Mouse (Mus musculus): ENCODE results near the gene Ucp2. TPM values are rescaled to one million over a fixed set of nuclear protein-coding genes. Genes with fewer than 3 reads are reported as not detected.
A peak's percentile ranks its signal among the peaks of the same experiment; 100 is the strongest.
"Not testable (repeated sequence)": the region's sequence is repeated elsewhere in the genome, so short reads cannot be mapped to it uniquely, and the experiment has no call there.

The Ucp2 gene
- polyA plus RNA-seq, 1 experiment from 2014 or later: 221 TPM

DNA sequence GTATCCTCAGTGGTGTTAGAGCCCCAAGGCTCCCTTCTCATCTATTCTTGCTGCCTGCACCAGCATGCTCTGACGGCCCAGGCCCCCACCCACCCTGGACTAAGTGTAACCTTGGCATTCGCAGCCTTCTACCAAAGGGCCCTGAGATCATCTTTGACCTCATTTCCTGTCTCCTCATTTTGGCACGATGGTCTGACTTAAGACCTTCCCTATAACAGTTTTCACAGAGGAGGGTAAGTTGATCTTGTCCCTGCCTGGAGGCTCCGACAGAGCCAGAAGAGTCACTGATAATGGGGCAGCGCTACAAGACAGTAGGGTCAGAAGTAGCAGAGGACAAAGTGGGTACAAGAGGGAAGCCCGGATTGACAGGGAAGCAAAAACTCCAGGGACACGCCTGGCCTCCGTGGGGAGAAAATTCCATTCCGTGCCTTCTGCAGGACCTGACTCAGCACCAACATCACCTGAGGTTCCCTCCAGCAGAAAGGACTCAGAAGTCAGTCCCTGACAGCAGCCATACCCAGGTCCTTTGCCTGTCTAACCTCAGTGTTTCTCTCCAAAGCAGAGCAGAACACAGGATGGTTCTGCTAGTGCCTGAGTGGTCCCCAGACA, 19.2 kb upstream of the Ucp2 start:
- Histone ChIP-seq H3K4me2 (replicated peaks; ENCODE audit: low read depth, low read length) (no peak overlapping the region), H3K9me3 (ENCODE audit: low read length) (no peaks in the 10 kb centered on the region), H3K4me3 (ENCODE audit: low read length) (no peak overlapping the region), H3K36me3 (ENCODE audit: insufficient read depth, low read length) (peaks cover 5% of the 10 kb centered on the region; the same call in 1 of the 2 replicates), H3K4me1 (ENCODE audit: insufficient read depth, low read length) (no peaks in the 10 kb centered on the region), H3K27ac (ENCODE audit: low read length) (no peak overlapping the region), H3K27me3 (ENCODE audit: insufficient read depth, low read length) (no peaks in the 10 kb centered on the region), H3K9ac (replicated peaks; ENCODE audit: low read length) (no peak overlapping the region)
- 68% methylated on average over 9 of the region's 9 CpGs for WGBS
- ATAC-seq (ENCODE audit: low FRiP score, low TSS enrichment): no peak

DNA sequence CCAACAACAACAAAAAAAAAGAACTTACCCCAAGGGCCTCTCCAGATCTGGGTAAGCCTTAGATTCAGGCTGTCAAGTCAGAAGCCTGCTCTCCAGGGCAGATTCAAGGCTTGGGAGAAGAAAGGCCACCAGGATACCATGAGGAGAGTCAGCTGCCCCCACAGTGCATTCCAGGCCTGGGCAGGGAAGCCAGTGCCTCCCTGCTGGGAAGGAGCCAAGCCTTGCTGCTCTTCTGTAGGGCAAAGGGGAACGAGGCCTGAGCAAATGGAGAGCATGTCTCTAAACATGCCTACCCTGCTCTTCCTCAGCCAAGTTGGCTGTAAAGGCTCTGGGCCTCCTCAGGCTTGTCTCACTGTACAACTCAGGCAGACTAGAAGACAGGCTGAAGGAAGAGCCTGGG, 18.5 kb upstream of the Ucp2 start:
- no peak for ATAC-seq (ENCODE audit: low FRiP score, low TSS enrichment)
- Histone ChIP-seq H3K4me2 (replicated peaks; ENCODE audit: low read depth, low read length) (no peak overlapping the region), H3K4me3 (ENCODE audit: low read length) (no peak overlapping the region), H3K9ac (replicated peaks; ENCODE audit: low read length) (no peak overlapping the region), H3K36me3 (ENCODE audit: insufficient read depth, low read length) (peaks cover under 1% of the 10 kb centered on the region; the same call in 1 of the 2 replicates), H3K27ac (ENCODE audit: low read length) (no peak overlapping the region), H3K9me3 (ENCODE audit: low read length) (no peaks in the 10 kb centered on the region), H3K4me1 (ENCODE audit: insufficient read depth, low read length) (peaks cover 4% of the 10 kb centered on the region; the same call in 1 of the 2 replicates), H3K27me3 (ENCODE audit: insufficient read depth, low read length) (no peaks in the 10 kb centered on the region)
- WGBS: 50% methylated on average over 1 of the region's 1 CpGs

DNA sequence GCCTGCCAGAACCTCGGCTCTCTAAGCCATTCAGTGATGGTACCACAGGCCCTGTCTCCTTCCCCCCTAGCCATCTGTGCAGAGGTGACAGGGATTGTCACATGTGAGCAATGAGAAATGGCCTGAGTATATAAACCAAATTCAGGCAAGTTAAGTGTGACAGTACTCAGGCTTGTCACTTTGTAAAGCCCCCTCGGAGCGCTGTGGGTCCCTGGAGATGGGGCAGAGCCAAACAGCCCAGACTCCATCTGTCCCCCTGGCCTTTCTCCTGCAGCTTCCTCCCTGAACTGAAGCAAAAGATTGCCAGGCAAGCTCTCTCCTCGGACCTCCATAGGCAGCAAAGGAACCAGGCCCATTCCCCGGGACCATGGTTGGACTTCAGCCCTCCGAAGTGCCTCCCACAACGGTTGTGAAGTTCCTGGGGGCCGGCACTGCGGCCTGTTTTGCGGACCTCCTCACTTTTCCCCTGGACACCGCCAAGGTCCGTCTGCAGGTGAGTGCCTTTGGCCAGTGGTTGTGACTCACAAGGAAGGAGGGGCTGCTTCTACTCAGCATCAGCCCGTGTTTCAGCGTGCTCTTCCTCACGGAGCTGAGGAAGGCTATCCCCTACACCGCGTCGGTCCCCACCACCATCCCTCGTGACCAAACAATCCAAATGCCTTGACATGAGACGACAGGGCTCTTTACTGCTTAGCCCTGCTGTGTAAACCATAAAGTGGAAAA, 13.9 kb upstream of the Ucp2 start:
- Histone ChIP-seq H3K9me3 (ENCODE audit: low read length) (no peaks in the 10 kb centered on the region), H3K27ac (ENCODE audit: low read length) (no peak overlapping the region), H3K36me3 (ENCODE audit: insufficient read depth, low read length) (no peaks in the 10 kb centered on the region), H3K4me2 (replicated peaks; ENCODE audit: low read depth, low read length) (no peak overlapping the region), H3K27me3 (ENCODE audit: insufficient read depth, low read length) (no peaks in the 10 kb centered on the region), H3K4me3 (ENCODE audit: low read length) (no peak overlapping the region), H3K4me1 (ENCODE audit: insufficient read depth, low read length) (peaks cover 9% of the 10 kb centered on the region; the same call in 1 of the 2 replicates), H3K9ac (replicated peaks; ENCODE audit: low read length) (no peak overlapping the region)
- peak; percentile 55; the same call in 1 of the 2 replicates for ATAC-seq (ENCODE audit: low FRiP score, low TSS enrichment)
- WGBS: 72% methylated on average over 20 of the region's 20 CpGs

DNA sequence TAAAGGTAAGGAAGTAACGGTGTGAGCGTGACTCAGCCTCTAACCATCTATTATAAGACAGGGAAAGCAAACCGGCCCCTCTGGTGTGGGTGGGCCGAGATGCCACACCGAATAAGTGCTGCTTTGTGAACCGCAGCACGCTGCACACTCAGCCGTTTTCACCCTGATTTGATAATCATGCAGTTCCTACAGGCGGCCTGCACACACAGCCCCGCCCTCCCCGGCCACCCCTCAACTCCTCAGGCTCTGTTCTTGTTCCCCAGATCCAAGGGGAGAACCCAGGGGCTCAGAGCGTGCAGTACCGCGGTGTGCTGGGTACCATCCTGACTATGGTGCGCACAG, 13.3 kb upstream of the Ucp2 start:
- H3K27ac ChIP-seq (ENCODE audit: low read length): no peak overlapping the region
- H3K27me3 ChIP-seq (ENCODE audit: insufficient read depth, low read length): no peaks in the 10 kb centered on the region
- no peak overlapping the region for H3K4me3 ChIP-seq (ENCODE audit: low read length)
- peaks cover 9% of the 10 kb centered on the region; the same call in 1 of the 2 replicates for H3K4me1 ChIP-seq (ENCODE audit: insufficient read depth, low read length)
- H3K4me2 ChIP-seq (replicated peaks; ENCODE audit: low read depth, low read length): no peak overlapping the region
- 53% methylated on average over 15 of the region's 15 CpGs for WGBS
- peak; percentile 74 for ATAC-seq (ENCODE audit: low FRiP score, low TSS enrichment)
- H3K9me3 ChIP-seq (ENCODE audit: low read length): no peaks in the 10 kb centered on the region
- H3K9ac ChIP-seq (replicated peaks; ENCODE audit: low read length): no peak overlapping the region
- no peaks in the 10 kb centered on the region for H3K36me3 ChIP-seq (ENCODE audit: insufficient read depth, low read length)

DNA sequence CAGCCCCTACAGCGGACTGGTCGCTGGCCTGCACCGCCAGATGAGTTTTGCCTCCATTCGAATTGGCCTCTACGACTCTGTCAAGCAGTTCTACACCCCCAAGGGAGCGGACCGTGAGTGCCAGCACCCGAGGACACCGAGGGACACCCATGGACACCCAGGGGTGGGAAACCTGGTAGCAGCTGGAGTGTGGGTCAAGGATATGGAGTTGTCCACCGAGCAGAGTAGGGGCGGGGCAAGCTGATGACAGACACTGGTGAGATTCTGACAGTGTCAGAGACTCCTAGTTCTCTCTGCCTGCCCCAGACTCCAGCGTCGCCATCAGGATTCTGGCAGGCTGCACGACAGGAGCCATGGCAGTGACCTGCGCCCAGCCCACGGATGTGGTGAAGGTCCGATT, 13.0 kb upstream of the Ucp2 start:
- Histone ChIP-seq H3K27ac (ENCODE audit: low read length) (no peak overlapping the region), H3K4me1 (ENCODE audit: insufficient read depth, low read length) (peaks cover 9% of the 10 kb centered on the region; the same call in 1 of the 2 replicates), H3K27me3 (ENCODE audit: insufficient read depth, low read length) (no peaks in the 10 kb centered on the region), H3K9ac (replicated peaks; ENCODE audit: low read length) (no peak overlapping the region), H3K4me3 (ENCODE audit: low read length) (no peak overlapping the region), H3K4me2 (replicated peaks; ENCODE audit: low read depth, low read length) (no peak overlapping the region), H3K36me3 (ENCODE audit: insufficient read depth, low read length) (no peaks in the 10 kb centered on the region), H3K9me3 (ENCODE audit: low read length) (no peaks in the 10 kb centered on the region)
- ATAC-seq (ENCODE audit: low FRiP score, low TSS enrichment): peak; percentile 20; the same call in 1 of the 2 replicates
- 67% methylated on average over 17 of the region's 17 CpGs for WGBS

DNA sequence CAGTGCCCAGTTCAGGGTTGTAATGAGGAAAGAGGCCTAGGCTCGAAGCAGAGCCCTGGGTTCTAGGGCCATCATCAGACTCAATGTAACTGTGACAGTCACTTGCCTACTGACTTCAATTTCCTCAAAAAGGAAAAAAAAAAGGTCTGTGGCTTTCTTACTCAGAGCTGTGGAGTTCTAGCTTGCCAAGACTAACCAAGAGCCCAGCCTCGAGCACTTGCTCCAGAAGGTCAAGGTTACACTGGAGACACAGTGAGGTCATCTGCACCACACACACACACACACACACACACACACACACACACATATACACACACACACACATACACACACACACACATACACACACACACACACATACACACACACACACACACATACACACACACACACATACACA, 11.1 kb upstream of the Ucp2 start:
- H3K36me3 ChIP-seq (ENCODE audit: insufficient read depth, low read length); H3K4me3 ChIP-seq (ENCODE audit: low read length); H3K4me2 ChIP-seq (replicated peaks; ENCODE audit: low read depth, low read length); ATAC-seq (ENCODE audit: low FRiP score, low TSS enrichment); H3K9me3 ChIP-seq (ENCODE audit: low read length); H3K27me3 ChIP-seq (ENCODE audit: insufficient read depth, low read length); H3K4me1 ChIP-seq (ENCODE audit: insufficient read depth, low read length); H3K9ac ChIP-seq (replicated peaks; ENCODE audit: low read length); H3K27ac ChIP-seq (ENCODE audit: low read length): not testable (repeated sequence)
- 82% methylated on average over 2 of the region's 2 CpGs for WGBS

DNA sequence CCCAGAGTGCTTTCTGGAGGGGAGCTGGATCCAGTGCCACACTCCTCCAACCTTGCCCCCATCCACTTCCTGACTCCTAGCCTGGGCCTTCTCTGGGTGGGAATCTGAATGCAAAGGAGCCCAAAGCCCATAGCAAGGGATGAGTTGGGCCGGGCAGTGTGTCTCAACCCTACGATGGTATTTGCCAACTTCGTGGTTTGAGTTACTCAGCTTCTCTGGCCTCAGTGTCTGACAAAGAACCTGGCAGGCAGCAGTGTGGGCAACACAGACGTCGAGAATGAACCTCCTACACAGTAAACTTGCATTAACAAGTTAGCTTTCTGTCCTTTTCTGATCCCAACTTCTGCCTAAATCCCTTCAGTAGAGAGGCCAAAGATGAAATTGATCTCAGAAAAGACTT, 8.6 kb upstream of the Ucp2 start:
- H3K27ac ChIP-seq (ENCODE audit: low read length): no peak overlapping the region
- H3K9ac ChIP-seq (replicated peaks; ENCODE audit: low read length): no peak overlapping the region
- H3K27me3 ChIP-seq (ENCODE audit: insufficient read depth, low read length): no peaks in the 10 kb centered on the region
- no peaks in the 10 kb centered on the region for H3K9me3 ChIP-seq (ENCODE audit: low read length)
- no peaks in the 10 kb centered on the region for H3K36me3 ChIP-seq (ENCODE audit: insufficient read depth, low read length)
- H3K4me2 ChIP-seq (replicated peaks; ENCODE audit: low read depth, low read length): no peak overlapping the region
- peaks cover 12% of the 10 kb centered on the region for H3K4me1 ChIP-seq (ENCODE audit: insufficient read depth, low read length)
- WGBS: 85% methylated on average over 5 of the region's 5 CpGs
- no peak for ATAC-seq (ENCODE audit: low FRiP score, low TSS enrichment)
- no peak overlapping the region for H3K4me3 ChIP-seq (ENCODE audit: low read length)

DNA sequence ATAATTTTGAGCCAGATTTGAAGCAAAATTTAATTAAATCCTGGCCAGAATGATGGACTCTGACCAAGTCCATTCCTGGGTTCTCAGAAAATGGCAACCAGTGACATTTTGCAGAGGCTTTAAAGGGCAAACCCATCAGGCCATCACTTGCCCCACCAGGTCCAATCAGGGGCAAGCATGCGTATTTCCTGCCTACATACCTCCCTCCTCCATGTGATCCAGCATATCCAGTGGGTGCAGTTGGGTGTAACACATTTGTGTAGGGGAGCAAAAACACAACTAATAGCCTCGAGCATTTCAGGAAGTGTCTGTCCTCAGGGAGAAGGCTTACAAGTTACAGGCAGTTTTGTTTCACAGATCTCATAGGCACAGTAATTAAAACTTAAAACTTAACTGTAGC, 5.8 kb upstream of the Ucp2 start:
- no peaks in the 10 kb centered on the region for H3K9me3 ChIP-seq (ENCODE audit: low read length)
- H3K4me1 ChIP-seq (ENCODE audit: insufficient read depth, low read length): peaks cover 8% of the 10 kb centered on the region
- H3K27ac ChIP-seq (ENCODE audit: low read length): no peak overlapping the region
- no peaks in the 10 kb centered on the region for H3K36me3 ChIP-seq (ENCODE audit: insufficient read depth, low read length)
- no peak overlapping the region for H3K4me2 ChIP-seq (replicated peaks; ENCODE audit: low read depth, low read length)
- 49% methylated on average over 2 of the region's 2 CpGs for WGBS
- no peak overlapping the region for H3K9ac ChIP-seq (replicated peaks; ENCODE audit: low read length)
- no peaks in the 10 kb centered on the region for H3K27me3 ChIP-seq (ENCODE audit: insufficient read depth, low read length)
- ATAC-seq (ENCODE audit: low FRiP score, low TSS enrichment): no peak
- no peak overlapping the region for H3K4me3 ChIP-seq (ENCODE audit: low read length)

DNA sequence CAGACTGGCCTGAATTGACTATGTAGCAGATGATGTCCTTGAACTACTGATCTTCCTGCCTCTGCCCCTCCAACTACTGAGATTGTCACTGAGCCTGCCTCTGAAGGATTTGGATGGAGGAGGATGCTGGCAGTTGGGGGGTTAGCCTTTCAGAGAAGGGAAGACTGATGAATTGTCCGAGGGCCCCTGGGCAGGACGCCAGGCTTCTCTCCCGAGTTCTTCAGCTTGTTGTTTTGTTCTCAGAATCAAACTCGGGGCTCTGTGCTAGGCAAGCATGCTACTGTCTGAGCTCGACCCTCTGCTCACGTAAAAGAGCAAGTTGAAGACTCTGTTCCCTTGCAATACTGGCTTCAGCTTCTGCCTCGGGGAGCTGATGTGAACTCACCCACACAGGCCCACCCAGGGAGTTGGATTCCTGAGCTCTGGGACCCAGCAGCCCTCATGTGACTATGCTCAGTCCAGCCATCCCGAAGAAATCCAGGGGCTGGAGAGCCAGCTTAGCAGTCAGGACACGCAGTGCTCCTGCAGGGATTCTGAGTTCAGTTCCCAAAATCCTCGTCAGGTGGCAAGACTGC, 4.6 kb upstream of the Ucp2 start:
- Histone ChIP-seq H3K9me3 (ENCODE audit: low read length) (no peaks in the 10 kb centered on the region), H3K27me3 (ENCODE audit: insufficient read depth, low read length) (no peaks in the 10 kb centered on the region), H3K36me3 (ENCODE audit: insufficient read depth, low read length) (no peaks in the 10 kb centered on the region), H3K4me2 (replicated peaks; ENCODE audit: low read depth, low read length) (no peak overlapping the region), H3K9ac (replicated peaks; ENCODE audit: low read length) (0 out of 2 replicates have a peak overlapping the region, but pooled peaks have one; percentile 3), H3K4me1 (ENCODE audit: insufficient read depth, low read length) (peaks cover 11% of the 10 kb centered on the region), H3K27ac (ENCODE audit: low read length) (0 out of 2 replicates have a peak overlapping the region, but pooled peaks have one; percentile 15), H3K4me3 (ENCODE audit: low read length) (no peak overlapping the region)
- 36% methylated on average over 10 of the region's 10 CpGs for WGBS
- ATAC-seq (ENCODE audit: low FRiP score, low TSS enrichment): no peak
